Mouse (Mus musculus) kidney, postnatal 0 days (tissue): ENCODE results near the gene Prrt3. TPM values are rescaled to one million over a fixed set of nuclear protein-coding genes. Genes with fewer than 3 reads are reported as not detected.

Experiments used
- ATAC-seq: fragments of 200-750 bp; cut with Nextera tagmentation; replicated peaks from 2 replicates; pipeline ENCODE4 v1.8.0; 2017; ENCODE audit warnings: low read depth, moderate number of reproducible peaks, moderate TSS enrichment, moderate library complexity; ENCODE audit not compliant: low FRiP score
- DNase-seq: peaks from one replicate; pipeline ENCODE4 v3.0.0-alpha.2; 2016; ENCODE audit warnings: low spot score
- H3K27ac ChIP-seq: fragments of 300-500 bp; sonication (generic); 2 replicates; pipeline ENCODE4 v1.5.1; 2014; ENCODE audit warnings: mild to moderate bottlenecking
- H3K27me3 ChIP-seq: fragments of 300-500 bp; sonication (generic); 2 replicates; pipeline ENCODE4 v1.6.1; 2014; ENCODE audit warnings: low read length, mixed read lengths; ENCODE audit not compliant: insufficient read depth
- H3K36me3 ChIP-seq: fragments of 300-500 bp; sonication (generic); 2 replicates; pipeline ENCODE4 v1.6.1; 2014; ENCODE audit warnings: low read length, mixed read lengths; ENCODE audit not compliant: insufficient read depth
- H3K4me1 ChIP-seq: fragments of 300-500 bp; sonication (generic); replicated peaks from 2 replicates; pipeline ENCODE4 v1.6.1; 2014; ENCODE audit warnings: antibody characterized with exemption, low read length, mixed read lengths; ENCODE audit not compliant: insufficient read depth
- H3K4me2 ChIP-seq: fragments of 300-500 bp; sonication (generic); 2 replicates; pipeline ENCODE4 v1.6.1; 2014; ENCODE audit warnings: mild to moderate bottlenecking, low read length, moderate library complexity, mixed read lengths
- H3K4me3 ChIP-seq: fragments of 300-500 bp; sonication (generic); replicated peaks from 2 replicates; pipeline ENCODE4 v1.5.1; 2014; ENCODE audit warnings: low read depth, low read length
- H3K9ac ChIP-seq: fragments of 300-500 bp; sonication (generic); 2 replicates; pipeline ENCODE4 v1.6.1; 2014; ENCODE audit warnings: low read depth, low read length
- H3K9me3 ChIP-seq: fragments of 300-500 bp; sonication (generic); replicated peaks from 2 replicates; pipeline ENCODE4 v1.6.1; 2016; ENCODE audit warnings: low read length, inconsistent platforms, mixed read lengths
- CTCF ChIP-seq: IDR thresholded peaks from 2 replicates; pipeline ENCODE4 v1.5.1; 2016; ENCODE audit warnings: antibody characterized with exemption, low read depth, mild to moderate bottlenecking, moderate library complexity
- WGBS: fragments of 180-500 bp; shearing (Covaris S2); extraction: QIAGEN DNeasy Blood & Tissue Kit; methylation state at CpG from one replicate; pipeline ENCODE4 v1.1.7; 2014; 5-methylcytosine and 5-hydroxymethylcytosine counted together
- polyA plus RNA-seq: library from polyadenylated mRNA; unstranded; fragments of >200 nt; fragmentation: Nextera tagmentation; extraction: Ambion mirVana; gene quantifications from 2 replicates; pipeline ENCODE4 v1.2.1, GENCODE M21; 2015

Prrt3 gene
- polyA plus RNA-seq, 1 experiment from 2014 or later = 0.55 TPM

DNA sequence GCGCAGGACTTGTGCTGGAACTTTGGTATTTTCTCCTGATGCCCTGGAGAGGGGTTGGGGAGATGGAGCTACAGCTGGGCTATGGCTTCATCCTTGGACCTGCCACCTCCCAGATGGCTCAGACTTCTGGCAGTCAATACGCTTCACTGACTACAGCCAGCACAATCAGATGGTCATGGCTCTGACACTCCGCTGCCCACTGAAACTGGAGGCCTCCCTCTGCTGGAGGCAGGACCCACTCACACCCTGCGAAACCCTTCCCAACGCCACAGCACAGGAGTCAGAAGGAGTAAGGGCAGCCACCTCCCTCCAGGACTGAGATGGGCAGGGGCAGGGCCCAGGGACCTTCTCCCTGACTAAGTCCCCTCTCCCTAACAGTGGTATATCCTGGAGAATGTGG, 36.1 kb downstream of the Prrt3 start:
- ATAC-seq (peak; percentile 68), DNase-seq (peak; percentile 74)
- no peaks in the 10 kb centered on the region for H3K27me3 ChIP-seq
- WGBS = 32% methylated on average over 5 of the region's 5 CpGs
- no peak overlapping the region for H3K4me3 ChIP-seq
- no peak overlapping the region for H3K9ac ChIP-seq
- no peak overlapping the region for H3K27ac ChIP-seq
- TF ChIP-seq CTCF = peak; percentile 82
- 0 out of 2 replicates have a peak, but pooled peaks cover 5% of the 10 kb centered on the region for H3K4me1 ChIP-seq
- H3K36me3 ChIP-seq = no peaks in the 10 kb centered on the region
- no peaks in the 10 kb centered on the region for H3K9me3 ChIP-seq
- no peak overlapping the region for H3K4me2 ChIP-seq

GRCm38 (mm10) chr6:113464040-113464439, 37.7 kb downstream of the Prrt3 start:
- whole genome bisulfite sequencing = 64% methylated on average over 7 of the region's 7 CpGs
- H3K27ac ChIP-seq = no peak overlapping the region
- ATAC-seq = no peak
- H3K4me1 ChIP-seq = 0 out of 2 replicates have a peak, but pooled peaks cover 4% of the 10 kb centered on the region
- H3K4me3 ChIP-seq = no peak overlapping the region
- H3K27me3 ChIP-seq = no peaks in the 10 kb centered on the region
- no peak for TF ChIP-seq CTCF
- no peaks in the 10 kb centered on the region for H3K36me3 ChIP-seq
- H3K9me3 ChIP-seq = no peaks in the 10 kb centered on the region
- DNase-seq = no peak
- H3K4me2 ChIP-seq = no peak overlapping the region
- H3K9ac ChIP-seq = no peak overlapping the region

GRCm38 (mm10) chr6:113458635-113459034, 43.1 kb downstream of the Prrt3 start:
- H3K4me1 ChIP-seq = 0 out of 2 replicates have a peak, but pooled peaks cover 2% of the 10 kb centered on the region
- no peaks in the 10 kb centered on the region for H3K36me3 ChIP-seq
- H3K9me3 ChIP-seq = no peaks in the 10 kb centered on the region
- peak overlapping the region; percentile 43; the same call in 1 of the 2 replicates for H3K27ac ChIP-seq
- DNase-seq (no peak), ATAC-seq (peak; percentile 76; the same call in 1 of the 2 replicates)
- peak overlapping the region; percentile 49 for H3K9ac ChIP-seq
- no peak overlapping the region for H3K4me3 ChIP-seq
- H3K4me2 ChIP-seq = peak overlapping the region; percentile 13; the same call in 1 of the 2 replicates
- 57% methylated on average over 10 of the region's 10 CpGs for WGBS
- H3K27me3 ChIP-seq = no peaks in the 10 kb centered on the region
- no peak for TF ChIP-seq CTCF

DNA sequence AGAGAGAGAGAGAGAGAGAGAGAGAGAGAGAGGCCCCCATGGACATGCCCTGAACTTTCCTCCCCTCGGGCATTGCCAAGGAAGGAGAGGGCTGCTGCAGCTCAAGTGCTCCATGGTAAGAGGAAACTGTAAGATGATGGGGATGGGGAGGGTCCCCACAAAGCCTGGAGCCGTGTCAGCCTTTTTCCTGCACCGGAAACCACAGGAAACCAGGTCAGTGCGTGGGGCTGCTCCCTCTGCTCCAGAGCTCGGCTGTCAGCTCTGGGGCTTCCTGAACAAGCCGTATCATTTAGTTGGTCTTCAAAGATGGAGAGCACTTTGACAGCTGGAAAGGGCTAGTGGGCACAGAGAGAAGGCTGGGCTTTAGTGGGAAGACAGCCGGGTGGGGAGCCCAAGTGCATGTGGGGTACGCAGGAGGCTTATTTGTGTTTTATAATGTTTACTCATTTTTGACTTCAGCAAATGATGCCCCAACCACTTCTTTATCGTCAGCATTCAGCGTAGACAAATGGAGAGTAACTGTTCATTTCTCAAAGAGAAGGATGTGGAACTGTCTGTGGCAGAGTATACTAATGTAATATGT, 43.7 kb downstream of the Prrt3 start, which contains the start of gene Il17re:
Gene Il17re (plus strand): TSS at position 533 of the 583 bp plus-strand sequence.
- Histone ChIP-seq H3K9ac (peak within 1 kb of the TSS; percentile 49), H3K4me2 (peak within 1 kb of the TSS; percentile 13; the same call in 1 of the 2 replicates)
- DNase-seq = no peak

DNA sequence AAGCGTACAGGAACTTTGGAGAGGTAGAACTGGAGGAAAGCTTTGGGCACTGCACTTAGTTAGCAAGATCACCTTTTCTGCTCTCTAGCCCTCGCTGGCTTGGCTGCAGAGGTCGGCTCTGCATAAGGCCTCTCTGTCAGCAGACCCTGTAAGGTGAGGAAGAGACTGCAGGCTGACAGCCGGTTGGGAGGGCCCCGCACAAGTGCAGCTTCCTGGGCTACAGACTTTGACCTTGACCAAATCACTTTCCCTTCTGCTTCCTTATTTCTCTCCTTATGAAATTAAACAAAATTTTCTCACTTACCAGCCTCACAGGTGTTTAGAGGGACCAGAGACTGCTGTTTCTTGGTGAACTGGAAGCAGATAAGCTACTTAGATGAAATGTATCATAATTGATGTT, 46.7 kb downstream of the Prrt3 start:
- no peak overlapping the region for H3K4me3 ChIP-seq
- H3K27ac ChIP-seq = no peak overlapping the region
- H3K9ac ChIP-seq = no peak overlapping the region
- no peak for TF ChIP-seq CTCF
- H3K27me3 ChIP-seq = no peaks in the 10 kb centered on the region
- H3K4me2 ChIP-seq = no peak overlapping the region
- 68% methylated on average over 5 of the region's 5 CpGs for WGBS
- ATAC-seq = no peak
- no peaks in the 10 kb centered on the region for H3K36me3 ChIP-seq
- H3K9me3 ChIP-seq = no peaks in the 10 kb centered on the region
- 0 out of 2 replicates have a peak, but pooled peaks cover 2% of the 10 kb centered on the region for H3K4me1 ChIP-seq
- no peak for DNase-seq

More for the DNA sequence above, 43.7 kb downstream of the Prrt3 start, which contains the start of gene Il17re:
- no peak for ATAC-seq
- TF ChIP-seq CTCF = no peak
- H3K4me1 ChIP-seq = 0 out of 2 replicates have a peak, but pooled peaks cover 2% of the 10 kb centered on the region
- H3K27ac ChIP-seq = peak within 1 kb of the TSS; percentile 43; the same call in 1 of the 2 replicates
- no peaks in the 10 kb centered on the region for H3K27me3 ChIP-seq
- 42% methylated on average over 10 of the region's 10 CpGs for WGBS
- no peak within 1 kb of the TSS for H3K4me3 ChIP-seq
- no peaks in the 10 kb centered on the region for H3K9me3 ChIP-seq
- H3K36me3 ChIP-seq = no peaks in the 10 kb centered on the region

- no peak overlapping the region for H3K27ac ChIP-seq
- H3K27me3 ChIP-seq = no peaks in the 10 kb centered on the region
- ATAC-seq (no peak), DNase-seq (no peak)
- no peak for TF ChIP-seq CTCF
- no peak overlapping the region for H3K9ac ChIP-seq
- no peaks in the 10 kb centered on the region for H3K9me3 ChIP-seq
- H3K36me3 ChIP-seq = peaks cover 16% of the 10 kb centered on the region
- no peak overlapping the region for H3K4me2 ChIP-seq
- WGBS = 63% methylated on average over 2 of the region's 2 CpGs
- H3K4me3 ChIP-seq = no peak overlapping the region
- H3K4me1 ChIP-seq = no peaks in the 10 kb centered on the region
Observed at GRCm38 (mm10) chr6:113451839-113452238, 49.9 kb downstream of the Prrt3 start.
